14 mouse cellular contexts compared by ENCODE assay signal in genomic region chr3:21495651-21496050, GRCm38 (mm10).
A peak's percentile ranks its signal among the peaks of the same experiment; 100 is the strongest.
DNase-seq lines count a peak whose midpoint lies in the region; ATAC-seq and TF ChIP-seq lines count a peak whose summit lies in the region.
"Had no signal": no experiment of that assay in that cellular context is flagged by ENCODE, and none has a peak within 500 bp of the region (broad histone marks: within the 10 kb centered on the region; RNA-seq: fewer than 3 reads in every experiment).

No protein-coding gene starts in this region.

- H3K4me3 ChIP-seq in layer of hippocampus, adult 2 months, result no peak overlapping the region
- no peak overlapping the region for H3K4me3 ChIP-seq in midbrain, embryonic 13.5 days (replicated peaks)
- H3K4me3 ChIP-seq: embryonic facial prominence, embryonic 13.5 days; neural tube, embryonic 13.5 days had no signal

- H3K27ac ChIP-seq in layer of hippocampus, adult 2 months, result peak overlapping the region; percentile 51; the same call in 1 of the 2 replicates
- H3K27ac ChIP-seq in midbrain, embryonic 13.5 days, result peak overlapping the region; percentile 41; the same call in 1 of the 2 replicates
- H3K27ac ChIP-seq: embryonic facial prominence, embryonic 13.5 days; neural tube, embryonic 13.5 days had no signal

- no peaks in the 10 kb centered on the region for H3K36me3 ChIP-seq in midbrain, embryonic 13.5 days
- H3K36me3 ChIP-seq: embryonic facial prominence, embryonic 13.5 days; neural tube, embryonic 13.5 days had no signal

- ATAC-seq in frontal cortex, adult (ENCODE audit: low TSS enrichment), result peak; percentile 66
- no peak for ATAC-seq in midbrain, embryonic 13.5 days

- H3K4me2 ChIP-seq in midbrain, embryonic 13.5 days (replicated peaks), result no peak overlapping the region
- H3K4me2 ChIP-seq: embryonic facial prominence, embryonic 13.5 days; neural tube, embryonic 13.5 days had no signal

- no peak for TF ChIP-seq CTCF in layer of hippocampus, adult 2 months (conservative IDR thresholded peaks at IDR 0.05)

- no peaks in the 10 kb centered on the region for H3K9me3 ChIP-seq in midbrain, embryonic 13.5 days
- H3K9me3 ChIP-seq: embryonic facial prominence, embryonic 13.5 days; neural tube, embryonic 13.5 days had no signal

- peaks cover 18% of the 10 kb centered on the region for H3K4me1 ChIP-seq in midbrain, embryonic 13.5 days (replicated peaks)

- H3K9ac ChIP-seq in midbrain, embryonic 13.5 days (replicated peaks), result no peak overlapping the region
- H3K9ac ChIP-seq: embryonic facial prominence, embryonic 13.5 days; neural tube, embryonic 13.5 days had no signal

- no peak for DNase-seq in frontal cortex, postnatal 25 days (ENCODE audit: low spot score in 2 of 2)
- no peak for DNase-seq in layer of hippocampus, adult 2 months (ENCODE audit: low spot score in 2 of 2)
- DNase-seq in layer of hippocampus, postnatal 10 days (ENCODE audit: low spot score in 2 of 2), result no peak
- DNase-seq in brain, adult 2 months (ENCODE audit: low read depth, low spot score), result peak; percentile 73
- DNase-seq in thymus, postnatal 0 days (ENCODE audit: low spot score), result no peak
- no peak for DNase-seq in right cerebral cortex, postnatal 4 days
- DNase-seq: adrenal gland, postnatal 10 days; heart, postnatal 36 days; lung, adult 2 months had no signal

- H3K27me3 ChIP-seq in midbrain, embryonic 13.5 days, result no peaks in the 10 kb centered on the region
- H3K27me3 ChIP-seq: CH12.LX; embryonic facial prominence, embryonic 13.5 days; neural tube, embryonic 13.5 days had no signal

- WGBS in midbrain, embryonic 13.5 days, result 77% methylated on average over 5 of the region's 5 CpGs
